Mouse (Mus musculus): ENCODE results near the gene Plcg2. TPM values are rescaled to one million over a fixed set of nuclear protein-coding genes. Genes with fewer than 3 reads are reported as not detected.
A peak's percentile ranks its signal among the peaks of the same experiment; 100 is the strongest.

The Plcg2 gene
- polyA plus RNA-seq, 1 experiment from 2014 or later, result 0.85 TPM

GRCm38 (mm10) chr8:117479996-117480395 is 18.1 kb upstream of the Plcg2 start:
- no peak overlapping the region for H3K4me2 ChIP-seq (ENCODE audit: low read length)
- no peaks in the 10 kb centered on the region for H3K9me3 ChIP-seq (ENCODE audit: control insufficient read depth, low read length)
- WGBS, result 94% methylated on average over 9 of the region's 9 CpGs

GRCm38 (mm10) chr8:117480516-117480915 is 17.6 kb upstream of the Plcg2 start:
- Histone ChIP-seq H3K4me2 (ENCODE audit: low read length) (no peak overlapping the region), H3K36me3 (ENCODE audit: control insufficient read depth, insufficient read depth) (no peaks in the 10 kb centered on the region), H3K4me3 (replicated peaks; ENCODE audit: low read length) (no peak overlapping the region), H3K27me3 (replicated peaks; ENCODE audit: control insufficient read depth, insufficient read depth, low read length) (no peaks in the 10 kb centered on the region), H3K9ac (replicated peaks; ENCODE audit: low read depth, low read length) (no peak overlapping the region), H3K9me3 (ENCODE audit: control insufficient read depth, low read length) (no peaks in the 10 kb centered on the region), H3K4me1 (replicated peaks; ENCODE audit: control insufficient read depth, insufficient read depth, low read length) (no peaks in the 10 kb centered on the region), H3K27ac (ENCODE audit: low read length) (no peak overlapping the region)
- no peak for ATAC-seq
- WGBS, result 66% methylated on average over 5 of the region's 5 CpGs

More at GRCm38 (mm10) chr8:117479996-117480395, 18.1 kb upstream of the Plcg2 start:
- Histone ChIP-seq H3K27ac (ENCODE audit: low read length) (no peak overlapping the region), H3K9ac (replicated peaks; ENCODE audit: low read depth, low read length) (no peak overlapping the region), H3K4me3 (replicated peaks; ENCODE audit: low read length) (no peak overlapping the region), H3K4me1 (replicated peaks; ENCODE audit: control insufficient read depth, insufficient read depth, low read length) (no peaks in the 10 kb centered on the region), H3K27me3 (replicated peaks; ENCODE audit: control insufficient read depth, insufficient read depth, low read length) (no peaks in the 10 kb centered on the region), H3K36me3 (ENCODE audit: control insufficient read depth, insufficient read depth) (no peaks in the 10 kb centered on the region)
- ATAC-seq, result no peak

GRCm38 (mm10) chr8:117481830-117482229 is 16.3 kb upstream of the Plcg2 start:
- 85% methylated on average over 5 of the region's 5 CpGs for WGBS
- H3K4me3 ChIP-seq (replicated peaks; ENCODE audit: low read length), result no peak overlapping the region
- no peaks in the 10 kb centered on the region for H3K9me3 ChIP-seq (ENCODE audit: control insufficient read depth, low read length)
- no peak overlapping the region for H3K9ac ChIP-seq (replicated peaks; ENCODE audit: low read depth, low read length)
- ATAC-seq, result no peak
- no peaks in the 10 kb centered on the region for H3K4me1 ChIP-seq (replicated peaks; ENCODE audit: control insufficient read depth, insufficient read depth, low read length)
- H3K27ac ChIP-seq (ENCODE audit: low read length), result no peak overlapping the region
- no peaks in the 10 kb centered on the region for H3K36me3 ChIP-seq (ENCODE audit: control insufficient read depth, insufficient read depth)
- no peaks in the 10 kb centered on the region for H3K27me3 ChIP-seq (replicated peaks; ENCODE audit: control insufficient read depth, insufficient read depth, low read length)
- H3K4me2 ChIP-seq (ENCODE audit: low read length), result no peak overlapping the region

- Histone ChIP-seq H3K4me3 (replicated peaks; ENCODE audit: low read length) (no peak overlapping the region), H3K4me2 (ENCODE audit: low read length) (no peak overlapping the region), H3K27me3 (replicated peaks; ENCODE audit: control insufficient read depth, insufficient read depth, low read length) (no peaks in the 10 kb centered on the region), H3K9ac (replicated peaks; ENCODE audit: low read depth, low read length) (no peak overlapping the region), H3K36me3 (ENCODE audit: control insufficient read depth, insufficient read depth) (no peaks in the 10 kb centered on the region), H3K27ac (ENCODE audit: low read length) (no peak overlapping the region), H3K9me3 (ENCODE audit: control insufficient read depth, low read length) (no peaks in the 10 kb centered on the region), H3K4me1 (replicated peaks; ENCODE audit: control insufficient read depth, insufficient read depth, low read length) (no peaks in the 10 kb centered on the region)
- ATAC-seq, result no peak
- WGBS, result 80% methylated on average over 8 of the region's 8 CpGs
These were observed 13.4 kb upstream of the Plcg2 start for GRCm38 (mm10) chr8:117484731-117485130.

- Histone ChIP-seq H3K9me3 (ENCODE audit: control insufficient read depth, low read length) (no peaks in the 10 kb centered on the region), H3K27ac (ENCODE audit: low read length) (no peak overlapping the region), H3K4me3 (replicated peaks; ENCODE audit: low read length) (no peak overlapping the region), H3K4me2 (ENCODE audit: low read length) (no peak overlapping the region), H3K36me3 (ENCODE audit: control insufficient read depth, insufficient read depth) (no peaks in the 10 kb centered on the region), H3K27me3 (replicated peaks; ENCODE audit: control insufficient read depth, insufficient read depth, low read length) (no peaks in the 10 kb centered on the region), H3K4me1 (replicated peaks; ENCODE audit: control insufficient read depth, insufficient read depth, low read length) (no peaks in the 10 kb centered on the region), H3K9ac (replicated peaks; ENCODE audit: low read depth, low read length) (no peak overlapping the region)
- 69% methylated on average over 1 of the region's 1 CpGs for WGBS
- ATAC-seq, result no peak
These were observed 12.8 kb upstream of the Plcg2 start for GRCm38 (mm10) chr8:117485316-117485715.

- no peak for ATAC-seq
- no peak overlapping the region for H3K27ac ChIP-seq (ENCODE audit: low read length)
These were observed 9.7 kb upstream of the Plcg2 start for GRCm38 (mm10) chr8:117488246-117489005.

GRCm38 (mm10) chr8:117493543-117493942 is 4.5 kb upstream of the Plcg2 start:
- Histone ChIP-seq H3K9me3 (ENCODE audit: control insufficient read depth, low read length) (no peaks in the 10 kb centered on the region), H3K36me3 (ENCODE audit: control insufficient read depth, insufficient read depth) (no peaks in the 10 kb centered on the region), H3K27me3 (replicated peaks; ENCODE audit: control insufficient read depth, insufficient read depth, low read length) (peaks cover 16% of the 10 kb centered on the region), H3K27ac (ENCODE audit: low read length) (no peak overlapping the region), H3K4me1 (replicated peaks; ENCODE audit: control insufficient read depth, insufficient read depth, low read length) (peaks cover 8% of the 10 kb centered on the region), H3K4me2 (ENCODE audit: low read length) (no peak overlapping the region), H3K4me3 (replicated peaks; ENCODE audit: low read length) (no peak overlapping the region), H3K9ac (replicated peaks; ENCODE audit: low read depth, low read length) (no peak overlapping the region)
- 15% methylated on average over 9 of the region's 9 CpGs for WGBS
- no peak for ATAC-seq

More at GRCm38 (mm10) chr8:117488246-117489005, 9.7 kb upstream of the Plcg2 start:
- Histone ChIP-seq H3K9ac (replicated peaks; ENCODE audit: low read depth, low read length) (no peak overlapping the region), H3K36me3 (ENCODE audit: control insufficient read depth, insufficient read depth) (no peaks in the 10 kb centered on the region), H3K4me2 (ENCODE audit: low read length) (no peak overlapping the region), H3K9me3 (ENCODE audit: control insufficient read depth, low read length) (no peaks in the 10 kb centered on the region), H3K4me1 (replicated peaks; ENCODE audit: control insufficient read depth, insufficient read depth, low read length) (no peaks in the 10 kb centered on the region), H3K27me3 (replicated peaks; ENCODE audit: control insufficient read depth, insufficient read depth, low read length) (0 out of 2 replicates have a peak, but pooled peaks cover 2% of the 10 kb centered on the region), H3K4me3 (replicated peaks; ENCODE audit: low read length) (no peak overlapping the region)
- 83% methylated on average over 10 of the region's 10 CpGs for WGBS

- ATAC-seq, result no peak
- WGBS, result 82% methylated on average over 2 of the region's 2 CpGs
These were observed 3.2 kb upstream of the Plcg2 start for GRCm38 (mm10) chr8:117494874-117495273.

GRCm38 (mm10) chr8:117498915-117499540 is 937 bp downstream of the Plcg2 start:
- H3K4me1 ChIP-seq (replicated peaks; ENCODE audit: control insufficient read depth, insufficient read depth, low read length), result peaks cover 14% of the 10 kb centered on the region
- WGBS, result 13% methylated on average over 20 of the region's 20 CpGs
- peak overlapping the region; percentile 62 for H3K4me3 ChIP-seq (replicated peaks; ENCODE audit: low read length)
- ATAC-seq, result no peak
- H3K9me3 ChIP-seq (ENCODE audit: control insufficient read depth, low read length), result no peaks in the 10 kb centered on the region
- no peaks in the 10 kb centered on the region for H3K36me3 ChIP-seq (ENCODE audit: control insufficient read depth, insufficient read depth)
- no peak overlapping the region for H3K27ac ChIP-seq (ENCODE audit: low read length)
- H3K9ac ChIP-seq (replicated peaks; ENCODE audit: low read depth, low read length), result no peak overlapping the region
- H3K27me3 ChIP-seq (replicated peaks; ENCODE audit: control insufficient read depth, insufficient read depth, low read length), result peaks cover 21% of the 10 kb centered on the region
- H3K4me2 ChIP-seq (ENCODE audit: low read length), result peak overlapping the region; percentile 100

More at GRCm38 (mm10) chr8:117494874-117495273, 3.2 kb upstream of the Plcg2 start:
- Histone ChIP-seq H3K9me3 (ENCODE audit: control insufficient read depth, low read length) (no peaks in the 10 kb centered on the region), H3K4me1 (replicated peaks; ENCODE audit: control insufficient read depth, insufficient read depth, low read length) (peaks cover 14% of the 10 kb centered on the region), H3K4me3 (replicated peaks; ENCODE audit: low read length) (no peak overlapping the region), H3K27me3 (replicated peaks; ENCODE audit: control insufficient read depth, insufficient read depth, low read length) (peaks cover 23% of the 10 kb centered on the region), H3K36me3 (ENCODE audit: control insufficient read depth, insufficient read depth) (no peaks in the 10 kb centered on the region), H3K9ac (replicated peaks; ENCODE audit: low read depth, low read length) (no peak overlapping the region), H3K4me2 (ENCODE audit: low read length) (no peak overlapping the region), H3K27ac (ENCODE audit: low read length) (no peak overlapping the region)
